Comparison of ENCODE assay signal across 8 mouse cellular contexts in the genomic region with DNA sequence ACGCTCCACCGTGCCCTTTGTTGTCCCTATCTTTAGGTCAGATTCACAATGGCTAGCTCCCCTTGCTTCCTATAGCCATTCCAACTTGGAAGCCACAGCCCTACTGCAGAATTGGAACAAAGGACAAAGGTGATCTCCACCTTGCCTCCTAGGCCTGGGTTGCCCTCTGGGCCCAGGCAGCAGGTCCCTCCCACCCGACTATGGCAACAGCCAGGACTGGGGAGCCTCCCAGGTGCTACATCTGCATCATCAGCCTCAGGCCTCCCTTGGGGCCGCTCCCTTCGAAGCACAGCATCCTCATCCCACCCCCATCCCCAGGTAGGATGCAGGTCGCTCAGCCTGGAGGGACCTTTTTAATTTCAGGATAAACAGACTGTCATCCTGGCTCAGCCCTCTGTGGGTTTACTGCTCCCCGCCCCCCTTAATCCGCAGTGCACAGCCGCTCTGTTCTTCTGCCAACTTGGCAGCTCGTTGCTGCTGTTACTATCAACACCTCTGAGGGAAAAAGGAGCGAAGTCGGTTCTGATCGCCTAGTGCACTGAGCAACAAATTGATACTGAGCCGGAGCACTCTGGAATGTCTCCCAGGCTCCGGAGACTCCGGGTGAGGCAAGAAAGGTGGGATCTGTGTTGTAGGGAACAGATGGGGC. TPM values are rescaled to one million over a fixed set of nuclear protein-coding genes. Genes with fewer than 3 reads are reported as not detected.
DNase-seq lines count a peak whose midpoint lies in the region; ATAC-seq lines count a peak whose summit lies in the region.

No protein-coding gene starts in this region.

- 0 out of 2 replicates have a peak overlapping the region, but pooled peaks have one; percentile 2 for H3K9ac ChIP-seq in embryonic facial prominence, embryonic 12.5 days
- H3K9ac ChIP-seq in hindbrain, embryonic 12.5 days = 0 out of 2 replicates have a peak overlapping the region, but pooled peaks have one; percentile 5

- peak overlapping the region; percentile 12 for H3K4me2 ChIP-seq in embryonic facial prominence, embryonic 12.5 days (replicated peaks)
- H3K4me2 ChIP-seq in hindbrain, embryonic 12.5 days (replicated peaks) = peak overlapping the region; percentile 19

- 24% methylated on average over 16 of the region's 16 CpGs for WGBS in embryonic facial prominence, embryonic 12.5 days
- WGBS in hindbrain, embryonic 12.5 days = 28% methylated on average over 16 of the region's 16 CpGs

- no peak for ATAC-seq in embryonic facial prominence, embryonic 12.5 days (ENCODE audit: insufficient number of reproducible peaks, insufficient read depth, low FRiP score, low TSS enrichment)
- ATAC-seq in hindbrain, embryonic 12.5 days (ENCODE audit: low FRiP score) = no peak

- peak; percentile 41 to 78 for DNase-seq in left cerebral cortex, adult 18-20 months (ENCODE audit: low spot score in 2 of 2)
- DNase-seq in left cerebral cortex, adult 11 months (ENCODE audit: low spot score) = no peak
- peak; percentile 76 for DNase-seq in left cerebral cortex, postnatal 4 days
- DNase-seq in retina, postnatal 7 days (ENCODE audit: low read depth, low spot score) = peak; percentile 27
- DNase-seq in adrenal gland, adult 18-20 months (ENCODE audit: low spot score in 2 of 2) = no peak
- no peak for DNase-seq in gastrocnemius, postnatal 4 days (ENCODE audit: low spot score in 2 of 2)

- no peaks in the 10 kb centered on the region for H3K36me3 ChIP-seq in embryonic facial prominence, embryonic 12.5 days
- H3K36me3 ChIP-seq in hindbrain, embryonic 12.5 days = no peaks in the 10 kb centered on the region

- peaks cover 11% of the 10 kb centered on the region; the same call in 1 of the 2 replicates for H3K4me1 ChIP-seq in embryonic facial prominence, embryonic 12.5 days
- H3K4me1 ChIP-seq in hindbrain, embryonic 12.5 days = peaks cover 11% of the 10 kb centered on the region

- intact Hi-C loops in left cerebral cortex, postnatal 4 days (cut with DNase I) = no loop called here

- H3K9me3 ChIP-seq in embryonic facial prominence, embryonic 12.5 days = no peaks in the 10 kb centered on the region
- no peaks in the 10 kb centered on the region for H3K9me3 ChIP-seq in hindbrain, embryonic 12.5 days (replicated peaks)

- no peak overlapping the region for H3K4me3 ChIP-seq in embryonic facial prominence, embryonic 12.5 days
- H3K4me3 ChIP-seq in hindbrain, embryonic 12.5 days = no peak overlapping the region

- H3K27me3 ChIP-seq in embryonic facial prominence, embryonic 12.5 days = no peaks in the 10 kb centered on the region
- no peaks in the 10 kb centered on the region for H3K27me3 ChIP-seq in hindbrain, embryonic 12.5 days

- H3K27ac ChIP-seq in embryonic facial prominence, embryonic 12.5 days = no peak overlapping the region
- H3K27ac ChIP-seq in hindbrain, embryonic 12.5 days = no peak overlapping the region

RNA-seq across cellular contexts. Expression of a gene that starts 22.3 kb away (rescaled TPM):
- 100 to 1,000 TPM; 636 to 646 TPM for total RNA-seq in left cerebral cortex, adult 18-20 months (2021)
- polyA plus RNA-seq in embryonic facial prominence, embryonic 12.5 days (2016; fragmentation: Nextera tagmentation; extraction: Ambion mirVana) = 25.5 and 28.2 TPM in 2 replicates
- polyA plus RNA-seq in hindbrain, embryonic 12.5 days (2016; fragmentation: Nextera tagmentation; extraction: Ambion mirVana) = 39.9 and 44.8 TPM in 2 replicates
- 100 to 1,000 TPM; 311 to 328 TPM for total RNA-seq in left cerebral cortex, postnatal 4 days (2021)
- total RNA-seq in adrenal gland, adult 18-20 months (2021) = 100 to 1,000 TPM; 222 to 233 TPM
- 100 to 1,000 TPM; 113 to 114 TPM for total RNA-seq in gastrocnemius, postnatal 4 days (2021)

RNA-seq across cellular contexts. Expression of a gene that starts 37.5 kb away (rescaled TPM):
- total RNA-seq in left cerebral cortex, adult 18-20 months (2021) = 100 to 1,000 TPM; 179 to 200 TPM
- polyA plus RNA-seq in embryonic facial prominence, embryonic 12.5 days (2016; fragmentation: Nextera tagmentation; extraction: Ambion mirVana) = 477 and 513 TPM in 2 replicates
- 468 and 477 TPM in 2 replicates for polyA plus RNA-seq in hindbrain, embryonic 12.5 days (2016; fragmentation: Nextera tagmentation; extraction: Ambion mirVana)
- 100 to 1,000 TPM; 261 to 264 TPM for total RNA-seq in left cerebral cortex, postnatal 4 days (2021)
- 100 to 1,000 TPM; 219 TPM for total RNA-seq in adrenal gland, adult 18-20 months (2021)
- 100 to 1,000 TPM; 171 to 215 TPM for total RNA-seq in gastrocnemius, postnatal 4 days (2021)

RNA-seq across cellular contexts. Expression of a gene that starts 58.4 kb away (rescaled TPM):
- 10 to 100 TPM; 28.1 to 29.4 TPM for total RNA-seq in left cerebral cortex, adult 18-20 months (2021)
- polyA plus RNA-seq in embryonic facial prominence, embryonic 12.5 days (2016; fragmentation: Nextera tagmentation; extraction: Ambion mirVana) = 59.0 and 59.8 TPM in 2 replicates
- polyA plus RNA-seq in hindbrain, embryonic 12.5 days (2016; fragmentation: Nextera tagmentation; extraction: Ambion mirVana) = 75.1 and 79.0 TPM in 2 replicates
- total RNA-seq in left cerebral cortex, postnatal 4 days (2021) = 10 to 100 TPM; 35.3 to 38.2 TPM
- 10 to 100 TPM; 42.4 to 44.5 TPM for total RNA-seq in adrenal gland, adult 18-20 months (2021)
- 10 to 100 TPM; 39.5 to 44.8 TPM for total RNA-seq in gastrocnemius, postnatal 4 days (2021)

Comparison
In these comparisons a context has a peak if more than half of its experiments do, and no peak if none do; other contexts are left out.
1. DNase-seq: peak in left cerebral cortex, adult 18-20 months (2 of 2), left cerebral cortex, postnatal 4 days (single experiment) and retina, postnatal 7 days (single experiment); none in left cerebral cortex, adult 11 months (single experiment), adrenal gland, adult 18-20 months (0 of 2) and gastrocnemius, postnatal 4 days (0 of 2).